Mouse (Mus musculus): Measurements from ENCODE around the gene Agtpbp1.

GRCm38 (mm10) chr13:59453045-59453444 lies 132.0 kb downstream of the Agtpbp1 start:
- TF ChIP-seq POLR2A (IDR thresholded peaks at IDR 0.05; ENCODE audit: control insufficient read depth in 1 of 2, insufficient read depth in 1 of 2, low read depth in 1 of 2, low read length in 2 of 2, poor library complexity in 1 of 2): no peak
- no peak for TF ChIP-seq EP300 (IDR thresholded peaks at IDR 0.05; ENCODE audit: low read depth in 1 of 2, low read length in 2 of 2)
- TF ChIP-seq ZMIZ1 (IDR thresholded peaks at IDR 0.05; ENCODE audit: low read depth, low read length): no peak
- no peak for TF ChIP-seq NRF1 (IDR thresholded peaks at IDR 0.05; ENCODE audit: insufficient read depth, low read depth, low read length, poor library complexity, severe bottlenecking)
- no peak for TF ChIP-seq MAFK (IDR thresholded peaks at IDR 0.05; ENCODE audit: borderline replicate concordance, low read depth, low read length)
- no peak for TF ChIP-seq ZC3H11A (IDR thresholded peaks at IDR 0.05; ENCODE audit: low read depth, low read length)
- no peak for TF ChIP-seq HCFC1 (IDR thresholded peaks at IDR 0.05; ENCODE audit: low read depth, low read length)
- TF ChIP-seq ETS1 (IDR thresholded peaks at IDR 0.05; ENCODE audit: low read depth, low read length): no peak
- no peak for TF ChIP-seq USF1 (IDR thresholded peaks at IDR 0.05; ENCODE audit: low read depth, low read length)
- TF ChIP-seq MAX (IDR thresholded peaks at IDR 0.05; ENCODE audit: low read length): no peak
- no peak for TF ChIP-seq CTCF (IDR thresholded peaks at IDR 0.05 in 2 of 3, conservative IDR thresholded peaks at IDR 0.05 in 1 of 3; ENCODE audit: control insufficient read depth in 1 of 3, insufficient read depth in 1 of 3, low read depth in 2 of 3, low read length in 3 of 3, poor library complexity in 1 of 3, severe bottlenecking in 1 of 3)
- TF ChIP-seq POLR2AphosphoS2 (IDR thresholded peaks at IDR 0.05; ENCODE audit: low read length): no peak
- TF ChIP-seq RAD21 (IDR thresholded peaks at IDR 0.05; ENCODE audit: low read depth, low read length): no peak
